Mouse (Mus musculus) c-Kit-positive CD71-positive TER-119-positive erythroid progenitor cells, embryonic 14.5 days (primary cell): ENCODE data around the gene Ywhae.
"Not testable (repeated sequence)": the region's sequence is repeated elsewhere in the genome, so short reads cannot be mapped to it uniquely, and the experiment has no call there.

Experiments used
- DNase-seq: peaks from one replicate; pipeline ENCODE4 v3.0.0-alpha.2; 2013; ENCODE audit warnings: low spot score

Ywhae gene

DNA sequence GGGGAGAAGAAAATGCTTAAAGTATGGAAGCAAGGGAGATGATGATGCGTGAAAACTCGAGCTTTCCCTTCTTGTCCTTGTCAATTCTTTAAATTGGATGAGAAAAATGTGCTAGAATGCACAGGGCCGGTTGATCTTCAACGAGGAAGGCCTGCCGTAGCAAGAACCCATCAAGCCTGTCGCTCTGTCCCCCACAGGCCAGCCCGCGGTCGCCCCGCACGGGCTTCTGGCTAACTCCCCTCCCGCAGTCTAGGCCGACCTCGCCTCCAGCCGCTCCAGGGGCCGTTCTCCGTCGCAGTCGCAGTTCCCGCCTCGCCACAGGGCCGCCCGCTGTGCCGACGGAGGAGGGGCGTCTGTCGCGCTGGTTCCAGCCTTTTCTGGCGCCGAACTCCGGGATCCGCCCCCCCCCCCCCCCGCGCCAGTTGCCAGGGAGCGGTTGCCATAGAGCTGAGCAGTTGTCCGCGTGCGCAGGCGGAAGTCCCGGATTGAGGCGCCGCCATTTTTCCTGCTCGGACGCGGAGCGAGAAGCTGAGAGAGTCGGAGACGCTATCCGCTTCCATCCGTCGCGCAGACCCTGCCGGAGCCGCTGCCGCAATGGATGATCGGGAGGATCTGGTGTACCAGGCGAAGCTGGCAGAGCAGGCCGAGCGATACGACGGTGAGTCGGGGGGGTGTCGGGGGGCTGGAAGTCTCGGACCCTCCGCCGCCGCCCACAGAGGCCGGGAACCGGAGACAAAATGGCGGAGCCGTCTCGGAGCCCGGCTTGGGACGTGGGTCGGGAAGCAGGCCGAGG lies at the start of gene Ywhae:
Gene Ywhae (plus strand): TSS at position 436 of the 793 bp plus-strand sequence.
- DNase-seq: peak; percentile 89

DNA sequence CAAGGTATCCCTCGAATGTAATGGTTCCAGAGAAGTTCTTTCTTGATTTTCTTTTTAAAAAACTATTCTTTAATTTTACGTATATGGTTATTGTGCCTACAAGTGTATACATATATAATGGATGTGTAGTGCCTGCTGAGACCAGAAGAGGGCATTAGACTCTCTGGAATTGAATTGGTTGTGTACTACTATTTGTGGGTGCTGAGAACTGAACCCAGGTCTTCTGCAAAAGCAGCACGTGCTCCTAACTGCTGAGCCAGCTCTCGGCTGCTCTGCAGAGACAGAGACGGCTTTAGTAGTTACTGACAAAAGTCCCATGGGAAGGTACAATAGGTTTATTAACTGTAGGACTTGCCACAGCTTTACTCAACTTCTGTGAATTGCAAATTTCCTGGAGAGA lies 48.2 kb upstream of the Ywhae start:
- no peak for DNase-seq

DNA sequence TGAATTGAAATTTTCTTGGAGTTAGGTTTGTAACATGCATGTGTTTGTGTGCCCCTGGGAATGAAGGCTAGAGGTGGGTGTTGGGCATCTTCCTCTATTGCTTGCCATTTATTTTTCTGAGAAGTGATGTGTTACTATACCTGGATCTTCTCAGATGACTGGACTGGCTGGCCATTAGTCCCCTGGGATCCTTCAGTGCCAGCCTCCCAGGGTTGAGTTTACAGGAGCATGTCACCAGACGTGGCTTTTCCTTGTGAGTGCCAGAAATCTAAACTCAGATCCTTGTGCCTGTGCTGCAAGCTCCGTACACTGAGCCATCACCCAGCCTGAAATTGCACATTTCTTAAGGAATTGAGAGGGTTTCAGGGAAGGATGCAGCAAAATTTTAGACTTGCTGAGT lies 47.7 kb upstream of the Ywhae start:
- no peak for DNase-seq

DNA sequence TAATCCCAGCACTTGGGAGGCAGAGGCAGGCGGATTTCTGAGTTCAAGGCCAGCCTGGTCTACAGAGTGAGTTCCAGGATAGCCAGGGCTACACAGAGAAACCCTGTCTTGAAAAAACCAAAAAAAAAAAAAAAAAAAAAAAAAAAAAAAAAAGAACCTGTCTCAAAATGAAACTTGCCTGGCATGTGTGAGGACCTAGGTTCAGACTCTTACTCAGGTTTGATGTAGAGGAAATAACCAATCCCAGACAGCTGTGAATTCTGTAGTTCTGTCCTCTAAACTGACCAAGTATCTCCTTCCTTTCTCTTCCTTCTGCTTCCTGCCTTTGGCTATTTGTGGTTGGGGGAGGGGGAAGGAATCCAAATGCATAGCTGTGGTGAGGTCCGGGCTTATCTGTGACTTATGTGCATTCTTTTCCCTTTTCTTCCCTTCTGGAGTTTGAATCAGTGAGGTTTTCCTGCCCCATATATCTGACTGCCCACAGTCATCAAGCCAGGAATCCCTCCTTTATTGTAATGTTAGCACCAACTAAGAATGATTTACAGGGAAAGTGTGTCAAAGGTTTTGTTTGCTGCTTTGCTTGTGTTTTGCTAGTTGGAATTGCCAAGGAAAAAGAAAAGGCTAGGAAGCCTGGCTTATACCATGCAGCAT lies 45.2 kb upstream of the Ywhae start:
- no peak for DNase-seq

DNA sequence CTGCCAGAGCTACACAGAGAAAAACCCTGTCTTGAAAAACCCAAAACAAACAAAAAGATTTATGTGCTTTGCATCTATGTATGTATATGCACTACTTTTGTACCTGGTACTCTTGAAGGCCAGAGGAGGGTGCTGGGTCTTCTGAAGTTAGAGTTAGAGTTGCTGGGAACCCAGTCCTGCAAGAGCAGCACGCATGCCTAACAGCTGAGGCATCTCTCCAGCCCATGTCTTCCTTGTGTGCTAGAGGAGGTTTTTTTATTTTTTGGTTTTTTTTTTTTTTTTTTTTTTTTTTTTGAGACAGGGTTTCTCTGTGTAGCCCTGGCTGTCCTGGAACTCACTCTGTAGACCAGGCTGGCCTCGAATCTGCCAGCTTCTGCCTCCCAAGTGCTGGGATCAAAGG lies 44.5 kb upstream of the Ywhae start:
- DNase-seq: no peak

DNA sequence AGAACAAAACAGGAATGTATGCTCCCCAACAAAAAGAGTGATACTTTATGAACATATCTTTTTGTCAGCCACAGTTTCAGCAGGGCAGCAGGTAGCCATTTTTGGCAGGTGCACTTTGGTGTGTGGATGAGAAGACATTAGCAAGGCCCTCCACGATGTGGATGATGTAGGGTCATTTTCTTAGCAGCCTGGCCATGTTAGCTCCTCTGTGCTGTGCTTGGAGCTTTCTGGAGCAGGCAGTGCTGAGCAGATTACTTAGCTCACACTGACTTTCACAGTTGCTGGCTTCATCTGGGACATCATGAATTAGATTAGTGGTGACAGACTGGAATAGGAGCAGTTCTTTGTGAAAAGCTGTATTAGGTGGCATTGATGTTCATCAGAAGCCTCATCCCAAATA lies 42.7 kb upstream of the Ywhae start:
- DNase-seq: no peak

DNA sequence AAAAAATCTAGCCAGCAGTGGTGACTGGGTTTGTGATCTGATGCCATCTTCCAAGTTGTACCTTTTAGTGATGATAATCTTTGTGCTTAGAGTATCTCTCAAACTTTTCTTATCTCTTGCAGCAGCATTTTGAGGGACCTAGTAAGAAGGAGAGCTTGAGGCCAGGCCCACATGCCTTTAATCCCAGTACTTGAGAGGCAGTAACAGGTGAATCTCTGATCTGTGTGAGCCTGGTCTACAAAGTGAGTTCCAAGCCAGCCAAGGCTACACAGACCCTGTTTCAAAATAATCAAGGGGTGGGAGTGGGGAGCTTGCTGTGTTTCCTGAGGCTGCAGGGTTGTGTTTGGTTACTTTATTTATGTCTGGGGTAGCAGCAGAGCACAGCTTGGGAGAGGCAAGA lies 41.6 kb upstream of the Ywhae start:
- DNase-seq: no peak

DNA sequence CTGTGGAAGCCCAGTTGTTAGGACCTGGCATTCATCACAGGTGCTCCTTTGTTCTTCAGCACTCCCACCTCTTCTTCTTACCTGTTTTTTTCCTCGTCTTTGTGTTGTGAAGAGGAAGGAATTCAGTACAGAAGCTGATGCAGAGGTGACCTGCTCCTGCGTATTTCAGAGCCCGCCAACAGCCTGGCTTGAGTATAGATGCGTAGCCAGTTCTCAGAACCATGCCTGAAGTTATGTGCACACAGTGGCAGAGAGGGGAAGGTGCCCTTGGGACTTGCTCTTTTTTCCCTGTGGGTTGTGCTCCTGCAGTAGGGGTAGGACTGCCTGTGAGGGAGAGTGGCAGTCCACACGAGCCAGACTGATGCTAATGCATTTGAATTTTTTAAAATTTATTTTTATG lies 39.1 kb upstream of the Ywhae start:
- DNase-seq: no peak

DNA sequence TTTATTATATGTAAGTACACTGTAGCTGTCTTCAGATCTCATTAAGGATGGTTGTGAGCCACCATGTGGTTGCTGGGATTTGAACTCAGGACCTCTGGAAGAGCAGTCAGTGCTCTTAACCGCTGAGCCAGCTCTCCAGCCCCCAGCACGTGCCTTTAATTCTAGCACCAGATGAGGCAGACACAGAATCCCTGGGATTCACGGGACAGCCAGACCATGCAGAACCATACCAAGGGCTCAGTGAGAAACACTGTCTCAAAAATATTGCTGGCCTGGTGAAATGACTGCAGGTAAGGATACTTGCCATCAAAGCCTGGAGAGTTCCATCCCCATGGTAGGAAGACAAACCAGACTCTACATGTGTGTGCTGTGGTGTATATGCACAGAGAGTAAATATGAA lies 35.2 kb upstream of the Ywhae start:
- not testable (repeated sequence) for DNase-seq

DNA sequence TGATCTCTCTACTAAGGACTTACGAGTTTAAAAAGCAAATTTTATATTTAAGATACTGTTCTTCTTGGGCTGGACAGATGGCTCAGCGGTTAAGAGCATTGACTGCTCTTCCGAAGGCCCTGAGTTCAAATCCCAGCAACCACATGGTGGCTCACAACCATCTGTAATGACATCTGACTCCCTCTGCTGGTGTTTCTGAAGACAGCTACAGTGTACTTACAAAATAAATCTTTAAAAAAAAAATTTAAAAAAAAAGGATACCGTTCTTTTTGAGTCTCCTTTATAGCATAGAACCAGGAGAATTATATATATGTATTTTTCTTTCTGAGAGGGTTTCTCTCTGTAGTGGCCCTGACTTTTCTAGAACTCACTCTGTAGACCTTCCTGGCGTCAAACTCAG lies 32.1 kb upstream of the Ywhae start:
- no peak for DNase-seq

DNA sequence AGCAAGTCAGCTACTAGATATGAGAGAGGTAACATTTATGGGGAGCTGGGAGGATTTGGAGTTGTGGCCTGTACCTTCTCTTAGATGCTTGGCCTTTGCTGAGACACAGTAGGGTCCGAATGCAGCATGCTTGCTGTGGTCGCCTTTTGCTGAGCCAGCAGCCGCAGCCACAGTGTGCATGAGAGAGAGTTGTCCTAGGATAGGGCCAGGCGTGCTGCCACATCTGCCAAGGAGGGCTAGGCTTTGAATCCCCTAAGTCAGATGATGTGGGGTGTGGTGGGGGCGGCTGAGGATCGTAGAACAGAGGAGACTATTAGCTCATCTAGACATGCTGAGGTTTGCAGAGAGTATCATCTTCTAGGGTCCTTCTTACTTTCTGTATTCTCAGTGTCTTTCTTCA lies 29.9 kb upstream of the Ywhae start:
- no peak for DNase-seq

DNA sequence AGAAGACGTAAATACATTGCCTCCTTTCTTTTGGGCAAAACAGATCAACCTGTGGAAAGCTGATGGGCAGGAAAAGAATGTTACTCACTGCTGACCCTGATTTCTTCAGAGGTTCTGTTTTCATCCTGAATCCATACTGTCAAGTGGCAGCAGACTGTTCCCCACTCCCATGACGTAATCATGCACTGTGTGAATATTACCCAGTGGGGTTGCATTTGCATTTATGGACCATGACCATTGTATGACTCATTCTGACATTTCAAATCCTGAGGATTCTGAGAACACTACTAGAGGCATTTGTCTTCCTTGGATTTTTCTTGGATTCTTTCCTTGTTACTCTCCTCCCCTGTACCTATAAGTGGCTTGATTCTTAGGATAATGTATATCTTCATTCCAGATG lies 28.9 kb upstream of the Ywhae start:
- no peak for DNase-seq

DNA sequence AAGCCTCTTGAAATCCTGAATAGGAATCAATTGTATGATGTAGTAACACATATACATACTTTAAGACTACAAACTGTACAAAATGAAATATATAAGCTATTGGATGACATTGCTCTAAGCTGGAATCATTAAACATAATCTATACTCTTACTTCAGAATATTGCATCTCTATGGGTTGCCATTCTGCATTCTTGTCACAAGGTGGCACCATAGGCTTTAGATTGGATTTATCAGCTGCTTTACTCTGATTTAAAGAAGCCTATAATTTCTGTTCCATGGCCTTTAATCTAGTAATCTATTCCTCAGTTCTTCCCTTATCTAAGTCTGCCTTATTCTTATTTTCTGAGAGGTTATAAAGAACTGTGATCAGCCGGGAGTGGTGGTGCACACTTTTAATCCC lies 18.7 kb upstream of the Ywhae start:
- peak; percentile 40 for DNase-seq

DNA sequence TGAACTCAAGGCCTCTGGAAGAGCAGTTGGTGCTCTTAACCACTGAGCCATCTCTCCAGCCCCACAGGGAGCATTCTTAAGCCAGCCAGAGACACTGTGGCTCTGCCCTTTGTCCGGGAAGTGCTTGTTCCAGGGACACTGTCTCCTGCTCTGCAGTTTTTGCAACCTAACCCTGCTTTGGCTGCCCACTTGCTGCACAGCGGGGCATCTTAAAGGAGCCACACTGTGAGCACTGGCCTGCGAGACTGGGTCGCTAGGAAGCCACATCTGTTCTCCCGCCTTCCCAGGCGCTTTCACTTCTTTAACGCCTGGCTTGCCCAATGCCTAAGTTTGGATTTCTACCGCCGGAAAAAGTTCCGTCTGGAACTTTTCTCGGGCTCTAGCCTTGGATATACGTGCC lies 17.1 kb upstream of the Ywhae start:
- DNase-seq: no peak

DNA sequence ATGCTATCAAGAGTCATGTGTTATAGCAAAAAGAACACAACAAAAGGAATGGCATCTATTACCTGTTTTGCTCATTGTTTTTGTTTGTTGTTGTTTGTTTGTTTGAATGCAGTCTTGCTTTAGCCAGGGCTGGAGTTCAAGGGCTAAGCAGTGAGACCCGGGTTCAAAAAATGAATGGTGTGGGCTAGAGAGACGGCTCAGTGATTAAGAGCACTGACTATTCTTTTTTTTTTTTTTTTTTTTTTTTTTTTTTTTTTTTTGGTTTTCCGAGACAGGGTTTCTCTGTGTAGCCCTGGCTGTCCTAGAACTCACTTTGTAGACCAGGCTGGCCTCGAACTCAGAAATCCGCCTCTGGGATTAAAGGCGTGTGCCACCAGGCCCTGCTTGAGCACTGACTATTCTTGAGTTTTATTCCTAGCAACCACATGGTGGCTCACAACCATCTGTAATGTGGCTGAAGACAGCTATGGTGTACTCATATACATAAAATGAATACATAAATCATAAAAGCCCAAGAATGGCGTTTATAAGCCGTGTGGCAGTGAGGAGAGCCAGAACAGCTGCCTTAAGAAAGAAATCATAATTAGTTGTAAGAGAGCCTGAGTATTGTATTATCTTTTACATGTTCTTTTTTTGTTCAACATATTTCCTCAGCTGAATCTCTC lies 15.9 kb upstream of the Ywhae start:
- no peak for DNase-seq

DNA sequence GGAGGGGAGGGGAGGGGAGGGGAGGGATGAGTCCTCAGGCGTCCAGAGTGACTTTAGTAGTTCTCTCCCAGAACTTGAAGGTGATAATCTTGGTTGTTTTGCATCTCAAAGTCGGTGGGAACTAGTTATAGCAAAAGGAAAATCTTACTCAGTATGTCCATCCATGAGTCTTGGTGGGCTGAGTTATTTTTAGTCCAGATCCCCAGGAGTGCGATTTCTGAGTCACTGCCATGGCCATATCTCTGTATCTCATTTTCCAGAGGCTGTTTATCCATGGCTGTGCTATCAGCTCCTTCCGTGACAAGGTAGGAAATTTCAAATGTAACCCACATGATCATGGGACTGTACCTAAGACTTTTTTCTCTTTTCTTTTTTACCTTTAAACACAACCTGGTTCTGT lies 10.3 kb upstream of the Ywhae start:
- DNase-seq: no peak

DNA sequence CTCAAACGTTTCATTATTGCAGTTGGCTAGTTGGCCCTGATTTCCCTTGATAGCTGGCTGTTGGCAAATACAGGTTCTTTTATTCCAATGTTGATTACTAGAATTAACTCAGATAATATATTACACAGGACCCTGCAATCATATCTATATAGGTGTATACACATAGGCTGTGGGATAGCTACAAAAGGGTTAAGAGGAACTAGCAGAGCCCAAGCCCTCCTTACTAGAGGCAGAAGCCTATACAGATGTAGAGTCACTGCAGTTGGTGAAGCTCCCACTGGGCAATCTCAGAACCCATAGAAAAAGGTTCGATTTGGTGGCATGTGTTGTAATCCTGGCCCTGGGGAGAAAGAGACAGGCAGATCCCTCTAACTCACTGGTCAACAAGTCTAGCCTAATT lies 5.5 kb upstream of the Ywhae start:
- DNase-seq: no peak

DNA sequence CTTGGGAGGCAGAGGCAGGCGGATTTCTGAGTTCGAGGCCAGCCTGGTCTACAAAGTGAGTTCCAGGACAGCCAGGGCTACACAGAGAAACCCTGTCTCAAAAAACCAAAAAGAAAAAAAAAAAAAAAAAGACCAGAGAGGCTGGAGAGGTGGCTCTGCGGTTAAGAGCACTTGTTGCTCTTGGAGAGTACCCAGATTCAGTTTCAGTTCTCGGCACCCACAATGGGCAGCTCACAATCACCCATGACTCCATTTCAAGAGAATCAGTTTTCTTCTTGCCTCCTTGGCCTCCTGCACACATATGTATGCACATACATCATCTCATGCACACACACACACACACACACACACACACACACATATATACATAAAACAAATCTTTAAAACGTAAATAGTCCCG lies 5.0 kb upstream of the Ywhae start:
- DNase-seq: not testable (repeated sequence)

DNA sequence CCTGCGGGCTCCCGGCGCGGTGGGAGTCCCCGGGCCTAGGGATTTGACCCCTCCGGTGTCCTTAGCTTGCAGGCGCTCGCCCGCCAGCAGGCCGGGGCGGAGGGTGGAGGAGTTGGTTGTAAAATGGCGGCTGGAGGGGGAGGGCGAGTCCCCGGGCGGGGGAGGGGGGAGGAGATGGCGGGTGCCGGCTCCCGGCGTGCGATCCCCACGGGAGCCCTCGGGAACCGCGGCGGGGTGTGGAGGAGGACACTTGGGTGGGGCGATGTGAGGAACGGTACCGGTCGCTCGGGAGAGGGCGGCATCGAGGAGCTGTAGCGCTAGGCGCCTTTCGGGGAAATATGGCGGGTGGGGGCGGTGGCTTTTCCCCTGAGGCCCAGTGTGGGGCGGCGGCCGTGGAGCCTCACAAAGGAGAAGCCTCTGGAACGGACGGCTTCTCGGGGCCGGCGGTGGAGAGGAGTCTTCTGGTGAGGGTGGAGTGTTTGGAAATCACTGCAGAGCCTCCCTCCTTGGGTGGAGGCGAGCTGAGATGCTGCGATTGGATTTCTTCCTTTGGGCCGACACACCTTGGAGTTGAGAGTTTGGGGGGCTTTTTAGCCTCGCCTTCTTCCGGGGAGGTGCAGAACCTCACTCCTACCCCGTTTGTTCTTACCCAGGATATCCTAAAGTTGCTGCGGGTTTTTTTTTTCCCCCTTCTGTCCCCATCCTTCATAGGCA lies 715 bp downstream of the Ywhae start:
- peak; percentile 49 for DNase-seq

DNA sequence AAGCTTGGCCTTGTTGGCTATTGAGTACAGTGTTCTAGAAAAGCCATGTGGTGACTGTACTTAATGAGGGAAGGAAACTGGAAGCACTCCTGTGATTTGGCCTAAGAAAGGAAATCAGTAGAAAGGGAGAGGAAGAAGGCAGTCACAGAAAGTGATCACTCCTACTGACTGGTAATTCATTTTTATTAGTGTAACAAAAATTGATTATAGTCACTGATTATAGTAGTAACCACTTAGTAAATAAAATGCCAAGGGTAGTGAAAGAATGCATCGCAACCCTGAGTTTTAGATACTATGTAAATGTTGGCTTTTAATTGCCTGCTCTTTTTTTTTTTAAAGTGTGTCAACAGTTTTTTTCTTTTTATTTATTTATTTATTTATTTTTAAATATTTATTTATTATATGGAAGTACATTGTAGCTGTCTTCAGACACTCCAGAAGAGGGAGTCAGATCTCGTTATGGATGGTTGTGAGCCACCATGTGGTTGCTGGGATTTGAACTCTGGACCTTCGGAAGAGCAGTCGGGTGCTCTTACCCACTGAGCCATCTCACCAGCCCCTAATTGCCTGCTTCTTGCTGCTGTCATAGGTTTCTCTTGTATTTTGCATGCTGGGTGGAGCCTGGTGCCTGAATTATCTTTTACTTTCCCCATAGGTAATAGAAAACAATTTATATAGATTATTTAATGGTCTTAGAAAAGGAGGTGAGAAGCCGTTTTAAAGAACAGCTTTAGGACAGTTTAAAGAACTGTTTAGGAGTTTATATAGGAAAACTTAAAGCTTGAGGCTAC lies 3.0 kb downstream of the Ywhae start:
- no peak for DNase-seq

DNA sequence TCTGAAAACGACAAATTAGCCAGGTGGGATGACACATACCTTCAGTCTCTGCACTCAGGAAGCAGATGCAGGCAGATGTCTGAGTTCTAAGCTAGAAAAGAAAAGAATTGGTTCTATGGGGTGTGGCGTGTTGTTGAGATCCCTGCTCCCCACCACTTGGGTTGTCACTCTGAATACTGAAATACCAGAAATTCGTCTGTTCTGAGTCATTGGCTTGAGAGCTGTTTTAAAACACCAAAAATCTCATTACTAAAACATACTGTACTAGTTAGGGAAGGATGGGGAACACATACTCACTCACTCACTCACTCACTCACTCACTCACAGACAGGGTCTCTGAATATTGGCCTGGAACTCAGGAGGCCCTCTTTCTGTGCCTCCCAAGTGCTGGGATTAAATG lies 4.3 kb downstream of the Ywhae start:
- DNase-seq: no peak
